Mouse (Mus musculus) MEL (cell line): ENCODE results near the gene Mcidas. TPM values are rescaled to one million over a fixed set of nuclear protein-coding genes. Genes with fewer than 3 reads are reported as not detected.

ENCODE experiments used
- DNase-seq: peaks from one replicate; pipeline ENCODE4 v3.0.0; 2011; ENCODE audit warnings: low read depth, low spot score
- H3K27ac ChIP-seq: 2 replicates; pipeline ENCODE4 v1.5.1; 2012; ENCODE audit warnings: low read depth, mild to moderate bottlenecking, control low read depth, low read length, moderate library complexity; ENCODE audit not compliant: control insufficient read depth
- H3K27me3 ChIP-seq, 2 experiments: fragments of 150-350 bp in 1 of 2; sonication (generic) in 1 of 2; 2 replicates each; pipeline ENCODE4 v1.6.1; 2012; ENCODE audit warnings: low read length in 2 of 2, mild to moderate bottlenecking in 2 of 2, improper control_type of control experiment in 1 of 2, moderate library complexity in 1 of 2; ENCODE audit not compliant: insufficient read depth in 2 of 2, control insufficient read depth in 1 of 2
- H3K36me3 ChIP-seq, 2 experiments: 2 replicates each; pipeline ENCODE4 v1.6.1; 2012 to 2014; ENCODE audit warnings: low read length in 2 of 2, improper control_type of control experiment in 1 of 2, inconsistent platforms in 1 of 2, mild to moderate bottlenecking in 1 of 2; ENCODE audit not compliant: insufficient read depth in 2 of 2, control insufficient read depth in 1 of 2
- H3K4me1 ChIP-seq, 2 experiments: fragments of 150-350 bp in 1 of 2; sonication (generic) in 1 of 2; 2 replicates each; pipeline ENCODE4 v1.6.1; 2012; ENCODE audit warnings: low read length in 2 of 2, improper control_type of control experiment in 1 of 2, mild to moderate bottlenecking in 1 of 2; ENCODE audit not compliant: insufficient read depth in 2 of 2, control insufficient read depth in 1 of 2
- H3K4me3 ChIP-seq, 2 experiments: fragments of 150-350 bp in 1 of 2; sonication (generic) in 1 of 2; 2 replicates each; pipeline ENCODE4 v1.5.1; 2012; ENCODE audit warnings: low read depth in 2 of 2, low read length in 2 of 2, mild to moderate bottlenecking in 2 of 2, moderate library complexity in 2 of 2, control low read depth in 1 of 2, improper control_type of control experiment in 1 of 2; ENCODE audit not compliant: control insufficient read depth in 1 of 2, insufficient read depth in 1 of 2
- H3K79me2 ChIP-seq: 2 replicates; pipeline ENCODE4 v1.6.1; 2012; ENCODE audit warnings: mild to moderate bottlenecking, low read length, moderate library complexity; ENCODE audit not compliant: control insufficient read depth, poor library complexity, insufficient read depth
- H3K9ac ChIP-seq: 2 replicates; pipeline ENCODE4 v1.6.1; 2012; ENCODE audit warnings: low read depth, mild to moderate bottlenecking, control low read depth, low read length, moderate library complexity; ENCODE audit not compliant: control insufficient read depth, poor library complexity, severe bottlenecking
- H3K9me3 ChIP-seq: fragments of 150-350 bp; sonication (generic); replicated peaks from 2 replicates; pipeline ENCODE4 v1.6.1; 2012; ENCODE audit warnings: mild to moderate bottlenecking, low read length, improper control_type of control experiment, moderate library complexity; ENCODE audit not compliant: insufficient read depth
- CHD1 ChIP-seq: IDR thresholded peaks from 2 replicates; pipeline ENCODE4 v1.6.1; 2012; ENCODE audit warnings: low read depth, mild to moderate bottlenecking, inconsistent platforms, low read length, improper control_type of control experiment
- CTCF ChIP-seq, 3 experiments: IDR thresholded peaks in 2 of 3; conservative IDR thresholded peaks in 1 of 3; 2 replicates each; pipeline ENCODE4 v1.5.1; 2011 to 2012; ENCODE audit warnings: low read length in 3 of 3, low read depth in 2 of 3, mild to moderate bottlenecking in 2 of 3, improper control_type of control experiment in 1 of 3, inconsistent platforms in 1 of 3, mixed read lengths in 1 of 3, moderate library complexity in 1 of 3; ENCODE audit not compliant: control insufficient read depth in 1 of 3, insufficient read depth in 1 of 3, poor library complexity in 1 of 3, severe bottlenecking in 1 of 3
- E2F4 ChIP-seq: IDR thresholded peaks from 2 replicates; pipeline ENCODE4 v1.6.1; 2011; ENCODE audit warnings: low read depth, low read length, improper control_type of control experiment, borderline replicate concordance
- EP300 ChIP-seq, 2 experiments: IDR thresholded peaks; 2 replicates each; pipeline ENCODE4 v1.6.1; 2011; ENCODE audit warnings: improper control_type of control experiment in 2 of 2, low read length in 2 of 2, low read depth in 1 of 2, mild to moderate bottlenecking in 1 of 2
- ETS1 ChIP-seq: IDR thresholded peaks from 2 replicates; pipeline ENCODE4 v1.6.1; 2012; ENCODE audit warnings: low read depth, mild to moderate bottlenecking, inconsistent platforms, low read length, improper control_type of control experiment, moderate library complexity
- GABPA ChIP-seq: IDR thresholded peaks from 2 replicates; pipeline ENCODE4 v1.6.1; 2012; ENCODE audit warnings: low read depth, mild to moderate bottlenecking, inconsistent platforms, low read length, improper control_type of control experiment, moderate library complexity
- JUND ChIP-seq: IDR thresholded peaks from 2 replicates; pipeline ENCODE4 v1.6.1; 2011; ENCODE audit warnings: low read depth, mild to moderate bottlenecking, improper control_type of control experiment, low read length
- KAT2A ChIP-seq: conservative IDR thresholded peaks from 2 replicates; pipeline ENCODE4 v1.6.1; 2012; ENCODE audit warnings: low read depth, low read length, improper control_type of control experiment, inconsistent platforms
- MAFK ChIP-seq: IDR thresholded peaks from 2 replicates; pipeline ENCODE4 v1.6.1; 2011; ENCODE audit warnings: low read depth, mild to moderate bottlenecking, low read length, improper control_type of control experiment, borderline replicate concordance
- MAZ ChIP-seq: IDR thresholded peaks from 2 replicates; pipeline ENCODE4 v1.6.1; 2012; ENCODE audit warnings: low read depth, mild to moderate bottlenecking, inconsistent platforms, low read length, improper control_type of control experiment
- MEF2A ChIP-seq: IDR thresholded peaks from 2 replicates; pipeline ENCODE4 v1.6.1; 2014; ENCODE audit warnings: low read depth, mild to moderate bottlenecking, inconsistent platforms, low read length, improper control_type of control experiment; ENCODE audit not compliant: poor library complexity, insufficient replicate concordance, severe bottlenecking; ENCODE audit errors: extremely low read depth
- MXI1 ChIP-seq: IDR thresholded peaks from 2 replicates; pipeline ENCODE4 v1.6.1; 2011; ENCODE audit warnings: mild to moderate bottlenecking, low read depth, low read length, improper control_type of control experiment
- MYB ChIP-seq: IDR thresholded peaks from 2 replicates; pipeline ENCODE4 v1.6.1; 2011; ENCODE audit warnings: mild to moderate bottlenecking, low read depth, low read length, improper control_type of control experiment
- MYC ChIP-seq: IDR thresholded peaks from 2 replicates; pipeline ENCODE4 v1.6.1; 2011; ENCODE audit warnings: low read depth, mild to moderate bottlenecking, low read length, improper control_type of control experiment, moderate library complexity
- NELFE ChIP-seq: IDR thresholded peaks from 2 replicates; pipeline ENCODE4 v1.6.1; 2011; ENCODE audit warnings: low read depth, low read length, improper control_type of control experiment
- NRF1 ChIP-seq: IDR thresholded peaks from 2 replicates; pipeline ENCODE4 v1.6.1; 2014; ENCODE audit warnings: low read depth, mild to moderate bottlenecking, inconsistent platforms, low read length, improper control_type of control experiment, moderate library complexity; ENCODE audit not compliant: poor library complexity, insufficient read depth, severe bottlenecking
- POLR2AphosphoS2 ChIP-seq: IDR thresholded peaks from 2 replicates; pipeline ENCODE4 v1.6.1; 2011; ENCODE audit warnings: low read length, improper control_type of control experiment
- RCOR1 ChIP-seq: IDR thresholded peaks from 2 replicates; pipeline ENCODE4 v1.6.1; 2012; ENCODE audit warnings: low read depth, mild to moderate bottlenecking, inconsistent platforms, low read length, improper control_type of control experiment
- SIN3A ChIP-seq: IDR thresholded peaks from 2 replicates; pipeline ENCODE4 v1.6.1; 2012; ENCODE audit warnings: low read length, improper control_type of control experiment, inconsistent platforms
- SMC3 ChIP-seq: IDR thresholded peaks from 2 replicates; pipeline ENCODE4 v1.6.1; 2011; ENCODE audit warnings: low read depth, low read length, improper control_type of control experiment
- TBP ChIP-seq: IDR thresholded peaks from 2 replicates; pipeline ENCODE4 v1.8.0; 2011; ENCODE audit warnings: low read depth, low read length, improper control_type of control experiment
- TCF12 ChIP-seq: IDR thresholded peaks from 2 replicates; pipeline ENCODE4 v1.6.1; 2014; ENCODE audit warnings: low read depth, mild to moderate bottlenecking, inconsistent platforms, low read length, improper control_type of control experiment, moderate library complexity
- UBTF ChIP-seq: IDR thresholded peaks from 2 replicates; pipeline ENCODE4 v1.6.1; 2012; ENCODE audit warnings: low read depth, mild to moderate bottlenecking, inconsistent platforms, low read length, improper control_type of control experiment, moderate library complexity, borderline replicate concordance; ENCODE audit not compliant: insufficient read depth
- USF1 ChIP-seq: IDR thresholded peaks from 2 replicates; pipeline ENCODE4 v1.6.1; 2014; ENCODE audit warnings: low read depth, mild to moderate bottlenecking, inconsistent platforms, low read length, improper control_type of control experiment, moderate library complexity
- ZC3H11A ChIP-seq: IDR thresholded peaks from 2 replicates; pipeline ENCODE4 v1.6.1; 2012; ENCODE audit warnings: low read depth, mild to moderate bottlenecking, inconsistent platforms, low read length, improper control_type of control experiment
- ZNF384 ChIP-seq: IDR thresholded peaks from 2 replicates; pipeline ENCODE4 v1.6.1; 2012; ENCODE audit warnings: low read depth, mild to moderate bottlenecking, inconsistent platforms, low read length, improper control_type of control experiment
- polyA plus RNA-seq, 2 experiments: library from polyadenylated mRNA; stranded (reverse) in 1 of 2; unstranded in 1 of 2; fragments of >175 nt in 1 of 2; fragments of >200 nt in 1 of 2; gene quantifications; 2 replicates each; pipeline versions ENCODE4 v1.2.1 to v1.2.4; 2012; ENCODE audit warnings: low replicate concordance in 2 of 2, low read depth in 1 of 2; ENCODE audit not compliant: insufficient read length in 2 of 2, insufficient read depth in 1 of 2, missing spikeins in 1 of 2
- total RNA-seq: library from RNA; depleted of rRNA; stranded (reverse); fragments of 300-350 nt; gene quantifications from 2 replicates; pipeline ENCODE4 v1.2.3, GENCODE M21; 2012

Mcidas gene
- total and polyA plus RNA-seq, 3 experiments, result not detected

GRCm38 (mm10) chr13:112964421-112964820 lies 29.2 kb upstream of the Mcidas start:
- H3K36me3 ChIP-seq, result peaks cover 0 to 7% of the 10 kb centered on the region in 2 experiments; a peak in 2 of 4 replicates
- no peaks in the 10 kb centered on the region for H3K79me2 ChIP-seq
- H3K27ac ChIP-seq, result no peak overlapping the region
- no peak overlapping the region for H3K9ac ChIP-seq
- no peak for DNase-seq
- no peak overlapping the region for H3K4me3 ChIP-seq
- H3K9me3 ChIP-seq, result no peaks in the 10 kb centered on the region
- no peaks in the 10 kb centered on the region for H3K27me3 ChIP-seq
- TF ChIP-seq NRF1 (no peak), SMC3 (no peak), EP300 (IDR thresholded peaks at IDR 0.05; ENCODE audit: low read depth in 1 of 2, low read length in 2 of 2) (no peak), MXI1 (no peak), SIN3A (no peak), POLR2AphosphoS2 (no peak), CTCF (IDR thresholded peaks at IDR 0.05 in 2 of 3, conservative IDR thresholded peaks at IDR 0.05 in 1 of 3; ENCODE audit: control insufficient read depth in 1 of 3, insufficient read depth in 1 of 3, low read depth in 2 of 3, low read length in 3 of 3, poor library complexity in 1 of 3, severe bottlenecking in 1 of 3) (no peak), ETS1 (no peak), MAFK (no peak), MYB (no peak), UBTF (no peak), GABPA (no peak), MAZ (no peak), USF1 (no peak), MEF2A (no peak), ZNF384 (no peak)
- H3K4me1 ChIP-seq, result no peaks in the 10 kb centered on the region

- no peaks in the 10 kb centered on the region for H3K4me1 ChIP-seq
- H3K4me3 ChIP-seq, result no peak overlapping the region
- no peak for DNase-seq
- no peak overlapping the region for H3K27ac ChIP-seq
- no peak overlapping the region for H3K9ac ChIP-seq
- TF ChIP-seq JUND (no peak), TBP (no peak), POLR2AphosphoS2 (no peak), MYC (no peak), USF1 (no peak), CTCF (IDR thresholded peaks at IDR 0.05 in 2 of 3, conservative IDR thresholded peaks at IDR 0.05 in 1 of 3; ENCODE audit: control insufficient read depth in 1 of 3, insufficient read depth in 1 of 3, low read depth in 2 of 3, low read length in 3 of 3, poor library complexity in 1 of 3, severe bottlenecking in 1 of 3) (no peak), E2F4 (no peak), RCOR1 (no peak), NELFE (no peak), ZC3H11A (no peak), NRF1 (no peak), TCF12 (no peak), ZNF384 (no peak), CHD1 (no peak), MYB (no peak), MEF2A (no peak), ETS1 (no peak), KAT2A (no peak), UBTF (no peak), MAFK (no peak)
- peaks cover 0 to 7% of the 10 kb centered on the region in 2 experiments; a peak in 2 of 4 replicates for H3K36me3 ChIP-seq
- no peaks in the 10 kb centered on the region for H3K79me2 ChIP-seq
- no peaks in the 10 kb centered on the region for H3K27me3 ChIP-seq
- H3K9me3 ChIP-seq, result no peaks in the 10 kb centered on the region
These were observed 26.4 kb upstream of the Mcidas start for GRCm38 (mm10) chr13:112967267-112967666.
